ENCODE assay signal across 8 mouse cellular contexts in the genomic region with DNA sequence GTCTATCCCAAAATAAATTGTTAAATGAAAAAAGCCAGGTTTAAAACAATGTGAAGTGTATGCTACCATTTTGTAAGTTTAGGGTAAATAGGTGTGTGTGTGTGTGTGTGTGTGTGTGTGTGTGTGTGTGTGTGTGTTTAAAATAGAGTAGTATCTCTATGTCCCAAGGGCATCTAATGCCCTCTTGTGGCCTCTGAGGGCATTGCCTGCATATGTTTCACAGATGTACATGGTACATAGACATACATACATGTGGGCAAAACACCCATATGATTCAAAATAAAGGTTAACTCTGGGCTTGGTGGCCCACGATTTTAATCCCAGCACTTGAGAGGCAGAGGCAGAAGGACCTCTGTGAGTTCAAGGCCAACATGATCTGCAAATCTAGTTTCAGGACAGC. TPM values are rescaled to one million over a fixed set of nuclear protein-coding genes. Genes with fewer than 3 reads are reported as not detected.
A peak's percentile ranks its signal among the peaks of the same experiment; 100 is the strongest.
DNase-seq lines count a peak whose midpoint lies in the region; ATAC-seq and TF ChIP-seq lines count a peak whose summit lies in the region.

No protein-coding gene starts in this region.

- 77% methylated on average over 1 of the region's 1 CpGs for WGBS in kidney, embryonic 16.5 days
- 80% methylated on average over 1 of the region's 1 CpGs for WGBS in kidney, postnatal 0 days
- 90% methylated on average over 1 of the region's 1 CpGs for WGBS in midbrain, embryonic 13.5 days

- no peaks in the 10 kb centered on the region for H3K27me3 ChIP-seq in kidney, embryonic 16.5 days (ENCODE audit: insufficient read depth, low read length)
- H3K27me3 ChIP-seq in kidney, postnatal 0 days (ENCODE audit: insufficient read depth, low read length): no peaks in the 10 kb centered on the region
- no peaks in the 10 kb centered on the region for H3K27me3 ChIP-seq in midbrain, embryonic 13.5 days

- H3K4me2 ChIP-seq in kidney, embryonic 16.5 days (replicated peaks; ENCODE audit: low read depth, low read length): no peak overlapping the region
- H3K4me2 ChIP-seq in kidney, postnatal 0 days (ENCODE audit: low read length): no peak overlapping the region
- H3K4me2 ChIP-seq in midbrain, embryonic 13.5 days (replicated peaks): no peak overlapping the region

- no peak overlapping the region for H3K4me3 ChIP-seq in kidney, embryonic 16.5 days (ENCODE audit: low read length)
- no peak overlapping the region for H3K4me3 ChIP-seq in kidney, postnatal 0 days (replicated peaks; ENCODE audit: low read depth, low read length)
- no peak overlapping the region for H3K4me3 ChIP-seq in midbrain, embryonic 13.5 days (replicated peaks)

- TF ChIP-seq CTCF in kidney, postnatal 0 days (IDR thresholded peaks at IDR 0.05; ENCODE audit: low read depth): peak; percentile 82

- no peak overlapping the region for H3K9ac ChIP-seq in kidney, embryonic 16.5 days (replicated peaks; ENCODE audit: low read length)
- H3K9ac ChIP-seq in kidney, postnatal 0 days (ENCODE audit: low read depth, low read length): no peak overlapping the region
- H3K9ac ChIP-seq in midbrain, embryonic 13.5 days (replicated peaks): no peak overlapping the region

- no peak overlapping the region for H3K27ac ChIP-seq in kidney, embryonic 16.5 days (ENCODE audit: low read length)
- H3K27ac ChIP-seq in kidney, postnatal 0 days: no peak overlapping the region
- no peak overlapping the region for H3K27ac ChIP-seq in midbrain, embryonic 13.5 days

- H3K9me3 ChIP-seq in kidney, embryonic 16.5 days (ENCODE audit: low read length): no peaks in the 10 kb centered on the region
- H3K9me3 ChIP-seq in kidney, postnatal 0 days (replicated peaks; ENCODE audit: low read length): no peaks in the 10 kb centered on the region
- no peaks in the 10 kb centered on the region for H3K9me3 ChIP-seq in midbrain, embryonic 13.5 days

- 0 out of 2 replicates have a peak, but pooled peaks cover 2% of the 10 kb centered on the region for H3K4me1 ChIP-seq in kidney, embryonic 16.5 days (ENCODE audit: insufficient read depth, low read length)
- H3K4me1 ChIP-seq in kidney, postnatal 0 days (replicated peaks; ENCODE audit: insufficient read depth, low read length): no peaks in the 10 kb centered on the region
- no peaks in the 10 kb centered on the region for H3K4me1 ChIP-seq in midbrain, embryonic 13.5 days (replicated peaks)

- no peak for ATAC-seq in kidney, embryonic 16.5 days (ENCODE audit: low FRiP score, low TSS enrichment)
- peak; percentile 81 for ATAC-seq in CD4-positive, CD25-positive, alpha-beta regulatory T cell, adult 4 months
- peak; percentile 79 for ATAC-seq in erythroblast, adult 5-6 weeks (replicated peaks; ENCODE audit: low FRiP score, poor library complexity, severe bottlenecking)
- ATAC-seq in kidney, postnatal 0 days (replicated peaks; ENCODE audit: low FRiP score, low read depth): no peak
- peak; percentile 59 for ATAC-seq in midbrain, embryonic 13.5 days

- H3K36me3 ChIP-seq in kidney, embryonic 16.5 days (ENCODE audit: insufficient read depth, low read length): peaks cover 90% of the 10 kb centered on the region
- peaks cover 60% of the 10 kb centered on the region for H3K36me3 ChIP-seq in kidney, postnatal 0 days (ENCODE audit: insufficient read depth, low read length)
- H3K36me3 ChIP-seq in midbrain, embryonic 13.5 days: peaks cover 93% of the 10 kb centered on the region

- DNase-seq in kidney, adult 11 months: peak; percentile 44
- DNase-seq in adrenal gland, postnatal 36 days: peak; percentile 63 to 66
- peak; percentile 68 for DNase-seq in kidney, postnatal 0 days (ENCODE audit: low spot score)
- no peak for DNase-seq in ovary, postnatal 14 days (ENCODE audit: low spot score)

RNA-seq across cellular contexts. Expression of a gene that starts 12.3 kb away (rescaled TPM):
- polyA plus RNA-seq in kidney, embryonic 16.5 days (2015; fragmentation: Nextera tagmentation; extraction: Ambion mirVana): not detected in 2 replicates
- under 1 TPM in 1 of 2 experiments, not detected in 1; 0.26 TPM for polyA plus RNA-seq in CD4-positive, CD25-positive, alpha-beta regulatory T cell, adult 4 months (2017; shearing (Covaris generic))
- total RNA-seq in adrenal gland, postnatal 36 days (2021): not detected
- not detected in 2 replicates for total RNA-seq in erythroblast, adult 5-6 weeks (2015; ENCODE audit: low replicate concordance)
- total RNA-seq in erythroblast, adult 5-6 weeks (2017; ENCODE audit: low replicate concordance): not detected in 2 replicates
- not detected in 2 replicates for polyA plus RNA-seq in kidney, postnatal 0 days (2015; fragmentation: Nextera tagmentation; extraction: Ambion mirVana)
- not detected in 2 replicates for polyA plus RNA-seq in midbrain, embryonic 13.5 days (2015; fragmentation: Nextera tagmentation; extraction: Ambion mirVana)

RNA-seq across cellular contexts. Expression of a gene that starts 34.9 kb away (rescaled TPM):
- polyA plus RNA-seq in kidney, embryonic 16.5 days (2015; fragmentation: Nextera tagmentation; extraction: Ambion mirVana): 103 and 119 TPM in 2 replicates
- polyA plus RNA-seq in CD4-positive, CD25-positive, alpha-beta regulatory T cell, adult 4 months (2017; shearing (Covaris generic)): 10 to 100 TPM; 36.5 to 48.6 TPM
- 10 to 100 TPM; 24.6 to 25.3 TPM for total RNA-seq in adrenal gland, postnatal 36 days (2021)
- 15.2 and 20.5 TPM in 2 replicates for total RNA-seq in erythroblast, adult 5-6 weeks (2015; ENCODE audit: low replicate concordance)
- 16.7 and 18.1 TPM in 2 replicates for total RNA-seq in erythroblast, adult 5-6 weeks (2017; ENCODE audit: low replicate concordance)
- polyA plus RNA-seq in kidney, postnatal 0 days (2015; fragmentation: Nextera tagmentation; extraction: Ambion mirVana): 53.7 and 65.4 TPM in 2 replicates
- polyA plus RNA-seq in midbrain, embryonic 13.5 days (2015; fragmentation: Nextera tagmentation; extraction: Ambion mirVana): 163 and 175 TPM in 2 replicates

RNA-seq across cellular contexts. Expression of a gene that starts 44.9 kb away (rescaled TPM):
- 92.2 and 97.3 TPM in 2 replicates for polyA plus RNA-seq in kidney, embryonic 16.5 days (2015; fragmentation: Nextera tagmentation; extraction: Ambion mirVana)
- 10 to 100 TPM; 49.8 to 50.2 TPM for polyA plus RNA-seq in CD4-positive, CD25-positive, alpha-beta regulatory T cell, adult 4 months (2017; shearing (Covaris generic))
- total RNA-seq in adrenal gland, postnatal 36 days (2021): 10 to 100 TPM; 46.5 to 64.3 TPM
- 25.0 and 29.5 TPM in 2 replicates for total RNA-seq in erythroblast, adult 5-6 weeks (2015; ENCODE audit: low replicate concordance)
- total RNA-seq in erythroblast, adult 5-6 weeks (2017; ENCODE audit: low replicate concordance): 19.9 and 23.4 TPM in 2 replicates
- polyA plus RNA-seq in kidney, postnatal 0 days (2015; fragmentation: Nextera tagmentation; extraction: Ambion mirVana): 71.4 and 72.1 TPM in 2 replicates
- 102 and 105 TPM in 2 replicates for polyA plus RNA-seq in midbrain, embryonic 13.5 days (2015; fragmentation: Nextera tagmentation; extraction: Ambion mirVana)

Comparison
In these comparisons a context has a peak if more than half of its experiments do, and no peak if none do; other contexts are left out.
1. ATAC-seq: peak in CD4-positive, CD25-positive, alpha-beta regulatory T cell, adult 4 months (single experiment), erythroblast, adult 5-6 weeks (single experiment) and midbrain, embryonic 13.5 days (single experiment); none in kidney, embryonic 16.5 days (single experiment) and kidney, postnatal 0 days (single experiment).